Comparison of ENCODE assay signal across 8 mouse cellular contexts in genomic region chr15:95757169-95757568, GRCm38 (mm10). TPM values are rescaled to one million over a fixed set of nuclear protein-coding genes. Genes with fewer than 3 reads are reported as not detected.
DNase-seq lines count a peak whose midpoint lies in the region; ATAC-seq lines count a peak whose summit lies in the region.

No protein-coding gene starts in this region.

- H3K4me1 ChIP-seq in embryonic facial prominence, embryonic 11.5 days (ENCODE audit: control insufficient read depth, insufficient read depth, low read length) = no peaks in the 10 kb centered on the region
- H3K4me1 ChIP-seq in embryonic facial prominence, embryonic 10.5 days = no peaks in the 10 kb centered on the region
- no peaks in the 10 kb centered on the region for H3K4me1 ChIP-seq in kidney, embryonic 14.5 days (ENCODE audit: control insufficient read depth, insufficient read depth, low read length)

- intact Hi-C loops in left cerebral cortex, postnatal 36 days (cut with DNase I) = no loop called here

- H3K9me3 ChIP-seq in embryonic facial prominence, embryonic 11.5 days (replicated peaks; ENCODE audit: control insufficient read depth, low read length) = no peaks in the 10 kb centered on the region
- no peaks in the 10 kb centered on the region for H3K9me3 ChIP-seq in embryonic facial prominence, embryonic 10.5 days
- H3K9me3 ChIP-seq in kidney, embryonic 14.5 days (ENCODE audit: control insufficient read depth, low read length) = no peaks in the 10 kb centered on the region

- no peak overlapping the region for H3K9ac ChIP-seq in embryonic facial prominence, embryonic 11.5 days (replicated peaks; ENCODE audit: low read length)
- H3K9ac ChIP-seq in kidney, embryonic 14.5 days (ENCODE audit: low read depth, low read length) = no peak overlapping the region

- no peak overlapping the region for H3K4me2 ChIP-seq in embryonic facial prominence, embryonic 11.5 days (ENCODE audit: low read depth, low read length)
- H3K4me2 ChIP-seq in kidney, embryonic 14.5 days (replicated peaks; ENCODE audit: low read depth, low read length) = no peak overlapping the region

- DNase-seq in embryonic facial prominence, embryonic 11.5 days (ENCODE audit: low spot score) = peak; percentile 23
- no peak for DNase-seq in embryonic facial prominence, embryonic 10.5 days (ENCODE audit: low spot score)
- peak; percentile 52 for DNase-seq in adipocyte (ENCODE audit: low spot score)
- DNase-seq in gastrocnemius, adult 8-10 months (ENCODE audit: low spot score in 2 of 2) = peak; percentile 48 to 66
- peak; percentile 47 to 55 for DNase-seq in left cerebral cortex, postnatal 36 days (ENCODE audit: low spot score in 2 of 2)
- DNase-seq in right cerebral cortex, postnatal 14 days = peak; percentile 79

- H3K4me3 ChIP-seq in embryonic facial prominence, embryonic 11.5 days (ENCODE audit: low read depth, low read length) = no peak overlapping the region
- H3K4me3 ChIP-seq in embryonic facial prominence, embryonic 10.5 days = no peak overlapping the region
- no peak overlapping the region for H3K4me3 ChIP-seq in kidney, embryonic 14.5 days (ENCODE audit: low read length)

- 59% methylated on average over 10 of the region's 10 CpGs for WGBS in embryonic facial prominence, embryonic 11.5 days
- WGBS in embryonic facial prominence, embryonic 10.5 days = 63% methylated on average over 10 of the region's 10 CpGs
- WGBS in kidney, embryonic 14.5 days = 32% methylated on average over 10 of the region's 10 CpGs

- H3K36me3 ChIP-seq in embryonic facial prominence, embryonic 11.5 days (replicated peaks; ENCODE audit: control insufficient read depth, insufficient read depth, low read depth, low read length) = no peaks in the 10 kb centered on the region
- no peaks in the 10 kb centered on the region for H3K36me3 ChIP-seq in embryonic facial prominence, embryonic 10.5 days (replicated peaks)
- no peaks in the 10 kb centered on the region for H3K36me3 ChIP-seq in kidney, embryonic 14.5 days (ENCODE audit: control insufficient read depth, insufficient read depth, low read length)

- no peaks in the 10 kb centered on the region for H3K27me3 ChIP-seq in embryonic facial prominence, embryonic 11.5 days (ENCODE audit: control insufficient read depth, insufficient read depth, low read length)
- H3K27me3 ChIP-seq in embryonic facial prominence, embryonic 10.5 days (replicated peaks; ENCODE audit: low read depth, poor library complexity, severe bottlenecking) = no peaks in the 10 kb centered on the region
- no peaks in the 10 kb centered on the region for H3K27me3 ChIP-seq in kidney, embryonic 14.5 days (ENCODE audit: control insufficient read depth, insufficient read depth, low read length)

- no peak overlapping the region for H3K27ac ChIP-seq in embryonic facial prominence, embryonic 11.5 days (replicated peaks; ENCODE audit: low read depth, low read length)
- no peak overlapping the region for H3K27ac ChIP-seq in embryonic facial prominence, embryonic 10.5 days (replicated peaks)
- no peak overlapping the region for H3K27ac ChIP-seq in kidney, embryonic 14.5 days (ENCODE audit: low read depth, low read length)

- no peak for ATAC-seq in embryonic facial prominence, embryonic 11.5 days (replicated peaks; ENCODE audit: insufficient number of reproducible peaks, low FRiP score, low TSS enrichment, low read depth)
- peak; percentile 87 for ATAC-seq in kidney, embryonic 14.5 days (ENCODE audit: low FRiP score, low TSS enrichment)
- ATAC-seq in activated CD4-positive, CD25-positive, alpha-beta regulatory T cell, adult 4 months = no peak

RNA-seq across cellular contexts. Expression of gene Ano6, which starts 33.5 kb away (rescaled TPM):
- polyA plus RNA-seq in embryonic facial prominence, embryonic 11.5 days (2014; fragmentation: Nextera tagmentation; extraction: Ambion mirVana) = 39.6 and 43.9 TPM in 2 replicates
- polyA plus RNA-seq in embryonic facial prominence, embryonic 10.5 days (2016; fragmentation: Nextera tagmentation; extraction: Ambion mirVana) = 40.5 and 41.6 TPM in 2 replicates
- total RNA-seq in gastrocnemius, adult 8-10 months (2022) = 10 to 100 TPM; 35.0 to 44.7 (median 40.1) TPM
- 34.1 and 54.3 TPM in 2 replicates for polyA plus RNA-seq in kidney, embryonic 14.5 days (2014; fragmentation: Nextera tagmentation; extraction: Ambion mirVana)
- 10 to 100 TPM; 17.9 to 22.9 TPM for total RNA-seq in left cerebral cortex, postnatal 36 days (2021)
- 10 to 100 TPM; 35.4 to 39.4 TPM for polyA plus RNA-seq in activated CD4-positive, CD25-positive, alpha-beta regulatory T cell, adult 4 months (2017; shearing (Covaris generic))
